Mouse (Mus musculus): ENCODE results near the gene Sh3bgrl2.

DNA sequence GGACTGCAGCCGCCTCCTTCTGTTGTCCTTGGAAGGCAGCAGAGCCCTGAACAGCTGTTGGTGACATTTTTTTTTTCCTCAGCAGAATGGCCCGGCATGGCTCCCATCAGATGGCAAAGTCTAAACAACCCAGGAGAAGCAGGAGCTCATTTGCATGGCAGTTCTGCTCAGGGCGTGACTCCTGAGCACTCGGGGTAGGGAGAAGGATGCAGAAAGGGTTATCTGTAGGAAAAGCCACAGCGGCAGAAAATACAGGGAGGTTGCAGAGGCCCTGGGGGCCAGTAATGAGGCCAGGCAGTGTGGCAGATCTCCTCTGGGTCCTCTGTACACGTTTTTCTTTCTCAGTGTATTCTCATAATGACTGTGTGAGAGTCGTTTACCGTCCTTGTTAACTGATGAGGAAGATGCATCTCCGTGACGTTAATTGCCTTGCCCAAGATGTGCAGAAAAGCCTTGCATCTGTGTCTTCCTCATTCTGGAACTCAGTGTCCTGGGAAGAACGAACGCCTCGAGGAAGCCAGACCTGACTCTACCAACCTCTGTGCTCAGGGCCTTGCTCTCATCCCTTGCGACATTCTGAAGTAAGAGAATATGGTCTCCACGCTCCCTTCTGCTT is 10.1 kb upstream of the Sh3bgrl2 start:
- TF ChIP-seq POLR2A (IDR thresholded peaks at IDR 0.05; ENCODE audit: low read depth, low read length) (no peak), CTCF (conservative IDR thresholded peaks at IDR 0.05; ENCODE audit: insufficient read depth, insufficient read length, low read depth, low read length) (no peak)
